In genomic region chr2:163692873-163693612, GRCm38 (mm10) we compare ENCODE assay signal across 1 mouse cellular context.
TF ChIP-seq lines count a peak whose summit lies in the region.

No protein-coding gene starts in this region.

TF ChIP-seq in MEL, 35 proteins besides CTCF, POLR2A, EP300 and RAD21 (continued from another document):
- TF ChIP-seq ZMIZ1 (IDR thresholded peaks at IDR 0.05; ENCODE audit: low read depth, low read length) (no peak), SIN3A (IDR thresholded peaks at IDR 0.05; ENCODE audit: low read length) (peak; percentile 86), USF1 (IDR thresholded peaks at IDR 0.05; ENCODE audit: low read depth, low read length) (no peak), NRF1 (IDR thresholded peaks at IDR 0.05; ENCODE audit: insufficient read depth, low read depth, low read length, poor library complexity, severe bottlenecking) (no peak), BHLHE40 (IDR thresholded peaks at IDR 0.05; ENCODE audit: borderline replicate concordance, low read depth, low read length) (peak; percentile 97), SMC3 (IDR thresholded peaks at IDR 0.05; ENCODE audit: low read depth, low read length) (no peak), HCFC1 (IDR thresholded peaks at IDR 0.05; ENCODE audit: low read depth, low read length) (peak; percentile 40; the same call in 1 of the 2 replicates), MYC (IDR thresholded peaks at IDR 0.05; ENCODE audit: low read depth, low read length) (peak; percentile 90), MAX (IDR thresholded peaks at IDR 0.05; ENCODE audit: low read length) (peak; percentile 60; the same call in 1 of the 2 replicates)
TF ChIP-seq in MEL: peak in this region for 13.
